Mouse (Mus musculus): ENCODE data around the gene Hgf. TPM values are rescaled to one million over a fixed set of nuclear protein-coding genes. Genes with fewer than 3 reads are reported as not detected.

Hgf gene
- 1 to 10 TPM in 2 of 4 experiments, under 1 TPM in 2; 0.55 to 1.4 (median 0.85) TPM for total RNA-seq (2022)

DNA sequence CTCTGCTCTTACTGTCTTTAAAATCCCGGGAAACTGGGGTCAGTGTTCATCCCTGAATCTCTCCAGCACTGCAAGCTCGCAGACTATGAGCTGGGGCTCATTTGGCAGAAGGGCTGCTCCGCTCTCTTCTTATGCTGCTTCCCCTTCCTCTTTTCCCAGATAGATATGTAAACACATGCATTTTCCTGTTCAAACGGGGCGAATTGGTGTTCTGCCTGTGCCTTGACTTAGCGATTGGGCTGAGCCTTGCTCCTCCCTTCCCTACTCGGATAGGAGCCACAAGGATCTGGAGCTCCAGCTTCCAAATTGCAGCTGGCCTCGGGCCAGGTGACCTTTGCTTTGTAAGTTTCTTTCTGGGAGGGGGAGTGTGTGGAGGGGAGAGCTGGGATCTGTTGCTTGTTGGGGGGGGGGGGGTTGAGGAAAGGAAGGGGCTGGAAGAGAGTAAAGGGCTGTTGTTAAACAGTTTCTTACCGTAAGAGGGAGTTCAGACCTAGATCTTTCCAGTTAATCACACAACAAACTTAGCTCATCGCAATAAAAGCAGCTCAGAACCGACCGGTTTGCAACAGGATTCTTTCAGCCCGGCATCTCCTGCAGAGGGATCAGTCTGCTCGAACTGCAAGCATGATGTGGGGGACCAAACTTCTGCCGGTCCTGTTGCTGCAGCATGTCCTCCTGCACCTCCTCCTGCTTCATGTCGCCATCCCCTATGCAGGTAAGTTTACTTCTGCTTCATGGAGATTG, at the start of gene Hgf:
Hgf (plus strand) TSS at position 192 of the 744 bp plus-strand sequence.
- peak; percentile 14 for DNase-seq (ENCODE audit: low spot score)

DNA sequence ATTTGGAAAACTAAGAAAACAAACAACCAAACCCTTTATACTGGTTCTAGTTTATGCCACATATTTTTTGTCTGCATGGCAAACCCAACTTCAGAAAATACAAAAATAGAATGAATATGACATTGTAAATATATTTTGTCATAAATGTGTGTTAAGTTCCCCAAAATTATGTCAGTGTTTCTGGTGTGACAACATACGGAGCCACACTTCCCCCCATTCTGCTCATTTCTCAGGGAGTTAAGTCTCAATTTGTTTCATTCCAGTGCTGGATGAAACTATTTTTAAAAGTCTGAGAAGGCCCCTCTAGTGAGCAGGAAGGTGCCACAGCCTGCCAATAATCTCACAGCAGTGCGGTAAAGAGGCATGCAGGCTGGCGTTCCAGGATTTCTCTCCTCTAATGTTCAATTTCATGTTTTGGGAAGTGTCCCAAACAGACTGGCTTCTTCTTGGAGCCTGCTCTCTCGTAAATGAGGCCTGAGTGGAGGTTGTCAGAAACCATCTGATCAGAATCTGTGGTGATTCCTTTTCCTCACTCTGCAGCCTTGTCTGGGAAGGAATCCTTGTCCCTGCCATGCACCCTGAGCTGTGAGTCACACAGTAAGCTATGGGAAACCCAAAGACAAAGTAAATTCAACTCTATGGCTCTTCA, 46.5 kb upstream of the Hgf start:
- DNase-seq (ENCODE audit: low spot score): no peak

DNA sequence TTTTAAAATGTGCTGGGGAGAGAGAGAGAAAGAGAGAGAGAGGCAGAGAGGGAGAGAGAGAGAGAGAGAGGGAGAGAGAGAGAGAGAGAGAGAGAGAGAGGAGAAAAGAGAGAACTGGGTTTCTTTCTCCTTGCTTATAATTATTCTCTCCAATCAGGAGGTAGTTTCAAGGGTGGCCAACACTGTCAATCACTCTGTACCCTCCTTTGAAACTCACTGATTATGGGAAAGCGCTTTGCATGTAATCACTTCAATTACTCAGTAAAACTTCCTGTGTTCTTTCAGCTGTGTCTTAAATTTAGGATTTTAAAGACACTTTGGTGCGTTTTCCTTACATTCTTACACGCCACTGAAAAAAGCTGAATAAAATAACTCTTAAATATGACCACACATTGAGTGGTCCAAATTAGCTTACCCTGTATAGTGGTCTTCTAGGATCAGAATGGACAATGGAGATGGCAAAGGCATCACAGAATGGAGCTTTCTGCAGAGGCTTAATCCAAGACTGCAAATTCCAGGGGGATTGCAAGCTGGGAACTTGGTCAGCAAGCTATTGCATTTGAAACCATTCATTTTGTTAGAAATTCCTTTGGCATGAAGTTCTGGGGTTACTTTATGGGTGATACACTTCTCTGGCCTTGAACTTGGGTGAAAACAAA, 21.5 kb upstream of the Hgf start:
- no peak for DNase-seq (ENCODE audit: low spot score)

GRCm38 (mm10) chr5:16538067-16538466, 15.2 kb upstream of the Hgf start:
- no peak for DNase-seq (ENCODE audit: low spot score)

DNA sequence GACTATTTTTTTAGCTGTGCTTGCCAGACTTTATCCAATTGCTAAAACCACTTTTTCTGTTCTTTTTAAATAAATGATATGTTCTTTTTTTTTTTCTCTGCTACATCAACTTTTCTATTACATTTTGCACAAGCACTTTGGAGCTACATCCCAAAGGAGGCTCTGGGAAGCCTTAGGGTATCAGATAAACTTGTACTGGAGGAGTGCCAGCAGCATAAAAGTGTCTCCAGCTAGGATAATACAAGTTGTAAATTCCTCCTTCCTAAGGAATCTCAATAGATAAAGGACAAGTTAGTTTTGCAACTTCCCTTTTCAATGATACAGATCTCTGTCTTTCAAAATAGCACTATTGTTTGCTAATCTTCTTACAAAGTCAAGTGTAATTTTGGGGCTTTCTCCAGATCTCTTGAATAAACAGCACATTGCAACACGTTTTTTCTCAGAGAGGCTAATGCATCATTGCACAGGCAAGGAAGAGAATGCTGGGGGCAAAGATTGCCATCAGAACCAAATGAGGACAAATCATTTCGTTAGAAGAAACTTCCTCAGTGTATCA, 11.7 kb upstream of the Hgf start:
- DNase-seq (ENCODE audit: low spot score): no peak

DNA sequence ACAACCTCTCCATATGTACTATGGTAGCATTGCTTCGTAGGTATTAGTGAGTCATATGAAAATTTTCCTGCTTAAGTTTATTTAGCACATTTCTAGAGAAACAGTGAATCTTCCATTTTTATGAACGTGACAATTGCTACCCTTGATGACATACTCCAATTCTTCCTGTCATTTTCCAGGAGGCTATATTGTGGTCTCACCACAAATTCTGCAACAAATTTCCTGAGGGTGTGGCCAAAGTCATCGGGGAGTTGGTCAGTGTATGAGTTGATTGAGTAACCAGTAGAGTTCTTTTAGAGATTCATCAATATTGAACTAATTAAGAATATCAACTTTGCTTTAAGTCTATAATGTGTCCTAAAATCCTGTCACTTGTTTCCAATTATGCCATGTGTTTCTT, 5.8 kb upstream of the Hgf start:
- no peak for DNase-seq (ENCODE audit: low spot score)

DNA sequence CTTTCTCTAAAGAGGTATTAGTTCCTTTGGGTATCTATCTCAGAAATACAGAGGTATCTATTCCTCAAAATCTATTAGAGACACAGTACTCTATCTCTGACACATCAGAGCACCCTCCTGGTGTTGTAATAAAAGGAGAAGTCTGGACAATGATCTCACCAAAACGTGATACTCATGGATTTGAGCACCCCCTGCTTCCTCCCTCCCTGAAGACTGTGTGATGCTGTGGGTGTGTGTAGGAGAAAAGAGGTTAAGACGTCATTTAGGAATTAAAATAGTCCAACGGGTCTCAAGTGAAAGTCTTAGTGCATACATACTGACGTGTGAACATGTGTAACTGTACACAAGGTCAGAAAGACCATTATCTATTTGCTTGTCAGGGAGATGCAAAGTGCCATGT, 648 bp upstream of the Hgf start:
- DNase-seq (ENCODE audit: low spot score): no peak

DNA sequence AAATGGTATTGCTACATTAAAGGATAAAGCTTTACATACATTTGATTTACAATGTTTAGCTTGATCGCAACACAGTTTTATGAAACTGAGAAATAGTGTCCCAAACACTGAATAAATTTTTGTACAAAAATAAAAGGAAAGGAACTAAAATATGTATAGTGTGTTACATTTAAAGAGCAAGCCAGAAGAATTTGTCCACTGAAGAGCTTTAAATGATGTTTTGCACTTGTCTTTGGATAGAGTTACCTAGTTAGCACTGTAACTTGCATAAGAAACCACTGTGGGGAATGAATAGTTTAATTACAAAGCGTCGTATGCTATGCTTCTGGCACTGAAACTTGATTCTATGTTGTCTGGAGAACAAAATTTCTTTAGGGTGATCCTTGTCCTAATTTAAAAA, 7.0 kb downstream of the Hgf start:
- DNase-seq (ENCODE audit: low spot score): no peak

GRCm38 (mm10) chr5:16568997-16569396, 15.7 kb downstream of the Hgf start:
- DNase-seq (ENCODE audit: low spot score): no peak

DNA sequence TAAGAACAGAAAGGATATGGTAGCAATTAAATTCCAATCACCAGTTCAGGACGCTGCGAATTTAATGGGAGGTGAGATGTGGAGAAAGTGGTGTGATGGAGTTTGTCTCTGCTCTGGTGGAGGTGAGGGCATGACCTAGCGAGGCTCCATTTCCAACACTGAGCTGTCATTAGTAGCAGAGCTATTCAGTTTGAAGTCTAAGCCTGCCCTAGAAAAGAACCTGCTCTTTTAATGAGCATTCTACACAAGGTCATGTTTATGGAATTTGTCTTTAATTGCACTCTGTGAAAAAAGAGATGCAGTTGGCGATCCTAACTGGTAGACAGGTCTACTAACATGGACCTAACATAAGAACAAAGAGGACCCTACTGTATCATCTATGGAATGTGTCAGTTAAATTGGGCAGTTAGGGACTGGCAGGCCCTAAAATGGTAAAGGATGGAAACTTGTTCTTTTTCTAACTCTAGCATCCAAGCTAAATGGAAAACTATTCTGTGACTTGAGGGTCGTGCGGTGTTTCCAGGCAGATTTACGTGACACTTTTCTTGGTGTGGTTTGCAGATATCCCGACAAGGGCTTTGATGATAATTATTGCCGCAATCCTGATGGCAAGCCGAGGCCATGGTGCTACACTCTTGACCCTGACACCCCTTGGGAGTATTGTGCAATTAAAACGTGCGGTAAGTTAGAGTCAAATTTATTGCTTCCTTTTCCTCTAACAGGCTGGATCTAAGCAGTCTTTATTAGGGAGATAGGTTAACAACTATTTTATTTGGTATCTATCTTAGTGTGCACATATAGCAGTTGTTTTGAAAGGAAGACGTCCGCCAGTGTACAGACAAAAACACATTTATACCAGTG, 24.8 kb downstream of the Hgf start:
- DNase-seq (ENCODE audit: low spot score): no peak

DNA sequence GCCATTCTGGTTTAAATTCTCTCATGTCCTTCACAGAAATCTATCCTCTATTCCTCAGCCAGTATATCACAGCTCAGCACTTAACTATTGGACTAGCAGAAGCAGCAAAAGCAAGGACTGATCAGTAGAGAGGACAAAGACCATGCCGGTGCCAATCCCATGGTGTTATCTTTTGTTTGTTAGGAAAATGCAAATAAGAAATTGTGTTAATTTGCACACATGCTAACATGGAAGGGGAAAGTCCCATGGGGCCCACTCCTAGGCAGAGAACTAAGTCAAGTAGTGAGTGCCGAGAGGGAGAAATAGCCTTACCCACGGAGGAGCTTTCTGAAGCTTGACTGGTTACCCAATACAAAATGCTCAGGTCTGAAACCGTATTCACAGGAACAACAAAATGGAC, 42.4 kb downstream of the Hgf start:
- no peak for DNase-seq (ENCODE audit: low spot score)

DNA sequence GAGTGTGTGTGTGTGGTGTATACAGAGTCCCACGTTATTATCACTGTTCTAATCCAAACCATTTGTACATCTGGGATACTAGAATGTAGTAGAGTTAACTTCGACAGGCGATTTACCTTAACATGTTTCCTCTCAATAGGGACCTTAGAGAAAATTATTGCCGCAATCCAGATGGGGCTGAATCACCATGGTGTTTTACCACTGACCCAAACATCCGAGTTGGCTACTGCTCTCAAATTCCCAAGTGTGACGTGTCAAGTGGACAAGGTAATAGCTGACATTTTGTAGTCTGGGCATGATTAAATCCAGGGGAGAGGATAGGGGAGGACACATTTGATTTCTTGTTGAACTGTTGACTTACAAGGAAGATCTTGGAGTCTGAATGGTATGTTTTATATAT, 44.7 kb downstream of the Hgf start:
- no peak for DNase-seq (ENCODE audit: low spot score)

- no peak for DNase-seq (ENCODE audit: low spot score)
Measured at GRCm38 (mm10) chr5:16601463-16601862, 48.2 kb downstream of the Hgf start.

DNA sequence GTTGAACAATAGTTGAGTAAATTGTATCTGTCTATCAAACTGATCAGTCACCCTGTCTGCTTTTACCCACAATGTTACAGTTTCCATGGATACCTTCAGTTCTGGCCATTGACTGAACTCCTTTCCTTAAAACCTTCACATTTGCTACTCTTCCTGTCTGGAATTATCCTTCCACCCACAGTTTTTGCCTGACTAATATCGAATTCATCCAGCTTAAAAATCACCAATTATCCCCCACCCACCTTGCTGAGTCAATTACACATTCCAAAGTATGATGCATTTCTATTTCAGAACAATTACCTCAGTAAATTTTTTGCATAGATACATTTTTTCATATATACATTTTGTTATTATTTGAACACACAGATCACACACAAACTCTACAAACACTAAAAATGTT, 79.7 kb downstream of the Hgf start:
- no peak for DNase-seq (ENCODE audit: low spot score)

- DNase-seq (ENCODE audit: low spot score): no peak
Measured at GRCm38 (mm10) chr5:16646417-16646816, 93.1 kb downstream of the Hgf start.

DNA sequence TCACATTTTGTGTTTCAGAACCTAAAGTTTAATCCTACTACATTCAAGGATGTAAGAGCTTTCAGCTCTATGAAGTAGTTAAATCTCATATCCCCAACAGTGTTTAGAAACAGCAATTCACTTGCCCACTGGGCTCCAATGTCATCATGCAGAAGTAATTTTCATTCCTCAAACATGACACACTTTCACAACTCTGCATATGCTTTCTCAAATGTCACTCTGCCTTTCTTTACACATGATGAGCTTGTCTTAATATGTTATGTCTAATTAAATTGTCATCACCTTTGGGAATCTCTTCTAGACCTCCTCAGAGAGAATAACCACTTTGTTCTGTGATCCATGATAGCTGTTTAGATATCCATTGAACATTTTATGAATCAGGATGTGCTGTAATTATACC, 94.4 kb downstream of the Hgf start:
- DNase-seq (ENCODE audit: low spot score): no peak

- DNase-seq (ENCODE audit: low spot score): no peak
Measured at GRCm38 (mm10) chr5:16650240-16650639, 96.9 kb downstream of the Hgf start.

- no peak for DNase-seq (ENCODE audit: low spot score)
Measured at GRCm38 (mm10) chr5:16654022-16654421, 100.7 kb downstream of the Hgf start.

Data from heart, adult 8-10 months (tissue).